ENCODE assay signal across 20 mouse cellular contexts in the genomic region with DNA sequence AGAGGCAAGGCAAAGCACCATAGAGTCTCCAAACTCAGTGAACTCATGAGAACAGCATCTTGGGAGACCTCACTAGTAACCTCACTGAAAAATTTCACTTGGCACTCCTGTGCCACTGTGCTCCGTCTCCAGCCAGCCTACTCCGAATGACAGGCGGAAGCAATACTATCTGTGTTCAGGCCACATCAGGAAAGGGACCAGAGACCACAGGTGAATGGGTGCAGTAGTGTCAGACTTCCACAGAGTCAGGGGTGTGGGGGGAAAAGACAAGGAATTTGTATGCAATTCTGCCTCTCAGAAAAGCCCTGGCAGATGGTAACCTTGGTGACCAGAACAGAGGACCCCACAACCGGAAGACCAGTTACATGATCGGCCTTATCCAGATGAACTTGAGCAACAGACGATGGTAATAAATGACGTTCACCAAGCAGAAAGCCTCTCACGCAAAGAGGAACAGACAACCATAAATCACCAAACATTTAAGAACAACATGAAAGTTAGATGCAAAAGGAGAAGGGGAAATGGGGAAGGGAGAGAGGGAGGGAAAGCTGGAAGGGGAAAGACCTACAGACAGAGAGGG.
DNase-seq lines count a peak whose midpoint lies in the region; ATAC-seq lines count a peak whose summit lies in the region.
"Had no signal": no experiment of that assay in that cellular context is flagged by ENCODE, and none has a peak within 500 bp of the region (broad histone marks: within the 10 kb centered on the region; RNA-seq: fewer than 3 reads in every experiment).

No protein-coding gene starts in this region.

- no peak for DNase-seq in adrenal gland, adult 2 months
- no peak for DNase-seq in heart, adult 18-20 months
- DNase-seq in thymus, postnatal 14 days, result no peak
- DNase-seq in left cerebral cortex, postnatal 14 days (ENCODE audit: low spot score in 2 of 2), result no peak
- DNase-seq: adrenal gland, adult 8-10 months; adrenal gland, postnatal 14 days; adrenal gland, postnatal 36 days; cerebellum, adult 11-12 months; cerebellum, adult 2 months; cerebellum, adult 9-10 months; cerebellum, postnatal 10 days; cerebellum, postnatal 25 days; embryo, embryonic 11 days; forebrain, postnatal 0 days had no signal

- peak; percentile 79 for ATAC-seq in common myeloid progenitor, adult 5-6 weeks (replicated peaks; ENCODE audit: low read depth, poor library complexity, severe bottlenecking)
- ATAC-seq in granulocyte monocyte progenitor cell, adult 5-6 weeks (replicated peaks; ENCODE audit: poor library complexity, severe bottlenecking), result peak; percentile 76
- ATAC-seq in megakaryocyte, adult 5-6 weeks (ENCODE audit: poor library complexity, severe bottlenecking), result peak; percentile 45
- peak; percentile 74 for ATAC-seq in megakaryocyte progenitor cell, adult 5-6 weeks (replicated peaks; ENCODE audit: poor library complexity)
- ATAC-seq: forebrain, embryonic 13.5 days; forebrain, embryonic 15.5 days; forebrain, postnatal 0 days had no signal

- intact Hi-C loops in left cerebral cortex, postnatal 14 days (cut with DNase I), result no loop called here
